Mouse (Mus musculus): ENCODE data around the gene Snrpa. TPM values are rescaled to one million over a fixed set of nuclear protein-coding genes. Genes with fewer than 3 reads are reported as not detected.

Snrpa gene
- polyA plus RNA-seq, 1 experiment from 2014 or later: 150 TPM

DNA sequence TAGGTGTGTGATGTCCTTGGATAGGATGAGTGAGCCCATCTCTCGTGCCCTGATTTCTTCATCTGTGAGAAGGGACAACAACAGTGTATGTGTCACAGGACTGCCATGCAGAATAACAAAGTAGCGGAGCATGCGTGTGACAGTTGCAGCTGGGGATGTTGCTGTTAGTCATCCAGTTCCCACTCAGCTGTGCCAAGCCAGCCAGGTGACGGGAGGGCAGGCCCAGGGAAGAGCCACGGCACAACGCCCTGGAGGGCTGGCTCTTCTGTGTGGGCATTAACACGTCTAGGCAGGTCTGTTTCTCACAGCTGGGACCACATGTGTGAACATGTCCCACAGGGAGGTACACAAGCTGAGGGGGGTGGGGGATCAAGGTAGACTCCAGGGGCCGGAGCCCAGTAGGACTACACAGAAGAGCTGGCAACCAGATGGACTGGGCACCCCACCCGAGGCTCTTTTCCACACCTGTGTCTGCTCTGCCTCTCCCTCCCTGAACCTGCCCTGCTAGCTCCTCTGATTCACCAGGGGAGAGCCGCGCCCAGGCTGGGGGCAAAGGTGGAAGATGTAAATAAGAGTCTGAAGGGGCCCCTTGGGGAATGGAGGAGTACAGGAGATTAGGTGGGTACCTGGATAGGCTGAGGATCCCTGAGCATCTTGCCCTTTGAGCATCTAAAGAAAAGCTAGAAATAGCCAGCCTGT is 29.0 kb upstream of the Snrpa start:
- no peaks in the 10 kb centered on the region for H3K27me3 ChIP-seq (ENCODE audit: control insufficient read depth, insufficient read depth, low read length)
- no peak overlapping the region for H3K4me3 ChIP-seq (ENCODE audit: control insufficient read depth in 1 of 2, insufficient read depth in 1 of 2, low read depth in 1 of 2, low read length in 2 of 2)
- H3K36me3 ChIP-seq (ENCODE audit: control insufficient read depth, insufficient read depth, low read length): peaks cover 4% of the 10 kb centered on the region; the same call in 1 of the 2 replicates
- H3K9ac ChIP-seq (ENCODE audit: low read length): peak overlapping the region; percentile 46; the same call in 1 of the 2 replicates
- H3K4me1 ChIP-seq (ENCODE audit: control insufficient read depth in 2 of 2, insufficient read depth in 2 of 2, low read length in 2 of 2): peaks cover 22 to 37% of the 10 kb centered on the region in 2 experiments
- H3K9me3 ChIP-seq (ENCODE audit: control insufficient read depth, low read length): no peaks in the 10 kb centered on the region
- ATAC-seq (ENCODE audit: insufficient number of reproducible peaks, insufficient read depth, low FRiP score, low read depth): no peak
- WGBS: 80% methylated on average over 11 of the region's 11 CpGs
- no peak overlapping the region for H3K4me2 ChIP-seq (ENCODE audit: low read length)
- H3K27ac ChIP-seq (replicated peaks in 1 of 2; ENCODE audit: control insufficient read depth in 1 of 2, insufficient read depth in 1 of 2, low read depth in 2 of 2, low read length in 2 of 2): no peak overlapping the region

DNA sequence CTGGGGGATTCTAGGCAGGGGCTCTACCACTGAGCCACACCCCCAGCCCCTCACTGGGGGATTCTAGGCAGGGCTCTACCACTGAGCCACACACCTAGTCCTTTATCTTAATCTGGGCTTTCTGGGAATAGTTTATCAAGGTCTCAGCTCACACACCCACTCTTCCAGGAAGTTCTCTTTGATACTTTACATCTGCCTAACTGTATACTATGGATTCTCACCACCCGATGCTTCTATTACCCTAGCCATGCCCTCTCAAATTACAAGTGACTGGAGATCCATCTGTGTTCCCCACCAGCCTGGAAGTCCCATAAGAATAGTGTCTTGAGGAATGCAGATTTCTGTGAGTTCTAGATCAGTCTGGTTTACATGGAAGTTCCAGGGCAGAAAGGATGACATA is 26.5 kb upstream of the Snrpa start:
- H3K9me3 ChIP-seq (ENCODE audit: control insufficient read depth, low read length): no peaks in the 10 kb centered on the region
- ATAC-seq (ENCODE audit: insufficient number of reproducible peaks, insufficient read depth, low FRiP score, low read depth): no peak
- H3K4me1 ChIP-seq (ENCODE audit: control insufficient read depth in 2 of 2, insufficient read depth in 2 of 2, low read length in 2 of 2): peaks cover 15 to 35% of the 10 kb centered on the region in 2 experiments
- H3K27ac ChIP-seq (replicated peaks in 1 of 2; ENCODE audit: control insufficient read depth in 1 of 2, insufficient read depth in 1 of 2, low read depth in 2 of 2, low read length in 2 of 2): no peak overlapping the region
- WGBS: 79% methylated on average over 1 of the region's 1 CpGs
- H3K4me2 ChIP-seq (ENCODE audit: low read length): no peak overlapping the region
- no peak overlapping the region for H3K9ac ChIP-seq (ENCODE audit: low read length)
- H3K36me3 ChIP-seq (ENCODE audit: control insufficient read depth, insufficient read depth, low read length): peaks cover 18% of the 10 kb centered on the region
- no peaks in the 10 kb centered on the region for H3K27me3 ChIP-seq (ENCODE audit: control insufficient read depth, insufficient read depth, low read length)
- H3K4me3 ChIP-seq (ENCODE audit: control insufficient read depth in 1 of 2, insufficient read depth in 1 of 2, low read depth in 1 of 2, low read length in 2 of 2): no peak overlapping the region

- Histone ChIP-seq H3K4me1 (ENCODE audit: control insufficient read depth in 2 of 2, insufficient read depth in 2 of 2, low read length in 2 of 2) (peaks cover 9 to 29% of the 10 kb centered on the region in 2 experiments), H3K9ac (ENCODE audit: low read length) (no peak overlapping the region), H3K4me3 (ENCODE audit: control insufficient read depth in 1 of 2, insufficient read depth in 1 of 2, low read depth in 1 of 2, low read length in 2 of 2) (no peak overlapping the region), H3K9me3 (ENCODE audit: control insufficient read depth, low read length) (no peaks in the 10 kb centered on the region), H3K36me3 (ENCODE audit: control insufficient read depth, insufficient read depth, low read length) (peaks cover 19% of the 10 kb centered on the region), H3K27ac (replicated peaks in 1 of 2; ENCODE audit: control insufficient read depth in 1 of 2, insufficient read depth in 1 of 2, low read depth in 2 of 2, low read length in 2 of 2) (no peak overlapping the region), H3K4me2 (ENCODE audit: low read length) (no peak overlapping the region), H3K27me3 (ENCODE audit: control insufficient read depth, insufficient read depth, low read length) (no peaks in the 10 kb centered on the region)
- no peak for ATAC-seq (ENCODE audit: insufficient number of reproducible peaks, insufficient read depth, low FRiP score, low read depth)
- WGBS: 65% methylated on average over 6 of the region's 6 CpGs
Observed at GRCm38 (mm10) chr7:27221939-27222338, 25.9 kb upstream of the Snrpa start.

- Histone ChIP-seq H3K36me3 (ENCODE audit: control insufficient read depth, insufficient read depth, low read length) (peaks cover 39% of the 10 kb centered on the region), H3K4me2 (ENCODE audit: low read length) (no peak overlapping the region), H3K27ac (replicated peaks in 1 of 2; ENCODE audit: control insufficient read depth in 1 of 2, insufficient read depth in 1 of 2, low read depth in 2 of 2, low read length in 2 of 2) (no peak overlapping the region), H3K9ac (ENCODE audit: low read length) (no peak overlapping the region), H3K9me3 (ENCODE audit: control insufficient read depth, low read length) (no peaks in the 10 kb centered on the region), H3K4me3 (ENCODE audit: control insufficient read depth in 1 of 2, insufficient read depth in 1 of 2, low read depth in 1 of 2, low read length in 2 of 2) (no peak overlapping the region), H3K27me3 (ENCODE audit: control insufficient read depth, insufficient read depth, low read length) (no peaks in the 10 kb centered on the region), H3K4me1 (ENCODE audit: control insufficient read depth in 2 of 2, insufficient read depth in 2 of 2, low read length in 2 of 2) (peaks cover 0 to 9% of the 10 kb centered on the region in 2 experiments; a peak in 2 of 4 replicates)
- no peak for ATAC-seq (ENCODE audit: insufficient number of reproducible peaks, insufficient read depth, low FRiP score, low read depth)
- WGBS: 88% methylated on average over 11 of the region's 11 CpGs
Observed at GRCm38 (mm10) chr7:27219937-27220336, 23.9 kb upstream of the Snrpa start.

DNA sequence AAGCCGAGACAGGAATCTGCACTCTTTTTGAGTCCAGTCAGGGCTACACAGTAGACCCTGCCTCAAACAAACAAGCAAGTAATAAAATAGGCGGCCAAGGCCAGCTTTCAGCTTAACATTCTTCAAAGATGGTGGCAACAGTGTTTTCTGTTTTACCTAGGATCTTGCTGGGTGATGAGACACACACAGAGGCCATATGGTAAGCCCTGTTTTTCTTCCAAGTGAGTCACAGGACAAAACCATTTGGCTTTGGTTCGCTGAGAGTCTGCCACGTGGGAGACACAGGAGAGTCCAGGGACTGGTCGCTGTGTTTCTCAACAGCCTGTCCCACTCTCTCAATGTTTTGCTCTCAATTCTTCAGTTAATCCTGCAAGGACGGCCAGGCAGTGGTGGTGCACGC is 22.5 kb upstream of the Snrpa start:
- 84% methylated on average over 7 of the region's 7 CpGs for WGBS
- no peaks in the 10 kb centered on the region for H3K4me1 ChIP-seq (ENCODE audit: control insufficient read depth in 2 of 2, insufficient read depth in 2 of 2, low read length in 2 of 2)
- no peak overlapping the region for H3K9ac ChIP-seq (ENCODE audit: low read length)
- H3K9me3 ChIP-seq (ENCODE audit: control insufficient read depth, low read length): no peaks in the 10 kb centered on the region
- H3K27ac ChIP-seq (replicated peaks in 1 of 2; ENCODE audit: control insufficient read depth in 1 of 2, insufficient read depth in 1 of 2, low read depth in 2 of 2, low read length in 2 of 2): no peak overlapping the region
- H3K36me3 ChIP-seq (ENCODE audit: control insufficient read depth, insufficient read depth, low read length): peaks cover 49% of the 10 kb centered on the region
- ATAC-seq (ENCODE audit: insufficient number of reproducible peaks, insufficient read depth, low FRiP score, low read depth): no peak
- no peaks in the 10 kb centered on the region for H3K27me3 ChIP-seq (ENCODE audit: control insufficient read depth, insufficient read depth, low read length)
- H3K4me3 ChIP-seq (ENCODE audit: control insufficient read depth in 1 of 2, insufficient read depth in 1 of 2, low read depth in 1 of 2, low read length in 2 of 2): no peak overlapping the region
- H3K4me2 ChIP-seq (ENCODE audit: low read length): no peak overlapping the region

DNA sequence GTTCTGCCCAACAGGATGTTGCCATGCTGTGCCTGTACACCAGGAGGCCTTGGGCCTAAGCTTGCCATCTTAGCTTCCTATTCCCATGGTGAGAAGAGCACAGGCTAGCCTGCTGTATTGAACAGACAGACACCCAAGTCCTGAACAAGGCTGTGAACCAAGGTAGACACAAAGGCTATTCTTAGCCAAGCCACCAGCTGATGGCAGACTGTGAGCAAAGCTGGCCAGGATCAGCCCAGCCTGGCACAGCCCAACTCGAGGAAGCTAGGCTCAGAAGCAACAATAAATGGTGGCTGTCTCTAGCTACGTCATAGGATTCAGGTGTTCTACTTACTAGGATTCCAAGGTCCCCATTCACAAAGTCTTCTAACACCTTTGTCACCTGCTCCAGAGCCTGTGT is 16.6 kb upstream of the Snrpa start:
- Histone ChIP-seq H3K27ac (replicated peaks in 1 of 2; ENCODE audit: control insufficient read depth in 1 of 2, insufficient read depth in 1 of 2, low read depth in 2 of 2, low read length in 2 of 2) (no peak overlapping the region), H3K36me3 (ENCODE audit: control insufficient read depth, insufficient read depth, low read length) (peaks cover 74% of the 10 kb centered on the region), H3K27me3 (ENCODE audit: control insufficient read depth, insufficient read depth, low read length) (no peaks in the 10 kb centered on the region), H3K4me3 (ENCODE audit: control insufficient read depth in 1 of 2, insufficient read depth in 1 of 2, low read depth in 1 of 2, low read length in 2 of 2) (no peak overlapping the region), H3K4me2 (ENCODE audit: low read length) (no peak overlapping the region), H3K9ac (ENCODE audit: low read length) (no peak overlapping the region), H3K9me3 (ENCODE audit: control insufficient read depth, low read length) (no peaks in the 10 kb centered on the region), H3K4me1 (ENCODE audit: control insufficient read depth in 2 of 2, insufficient read depth in 2 of 2, low read length in 2 of 2) (no peaks in the 10 kb centered on the region)
- no peak for ATAC-seq (ENCODE audit: insufficient number of reproducible peaks, insufficient read depth, low FRiP score, low read depth)
- 78% methylated on average over 2 of the region's 2 CpGs for WGBS

- WGBS: 88% methylated on average over 8 of the region's 8 CpGs
- H3K4me2 ChIP-seq (ENCODE audit: low read length): no peak overlapping the region
- H3K9ac ChIP-seq (ENCODE audit: low read length): no peak overlapping the region
- no peak overlapping the region for H3K27ac ChIP-seq (replicated peaks in 1 of 2; ENCODE audit: control insufficient read depth in 1 of 2, insufficient read depth in 1 of 2, low read depth in 2 of 2, low read length in 2 of 2)
- H3K27me3 ChIP-seq (ENCODE audit: control insufficient read depth, insufficient read depth, low read length): no peaks in the 10 kb centered on the region
- H3K36me3 ChIP-seq (ENCODE audit: control insufficient read depth, insufficient read depth, low read length): peaks cover 67% of the 10 kb centered on the region
- no peak overlapping the region for H3K4me3 ChIP-seq (ENCODE audit: control insufficient read depth in 1 of 2, insufficient read depth in 1 of 2, low read depth in 1 of 2, low read length in 2 of 2)
- no peaks in the 10 kb centered on the region for H3K9me3 ChIP-seq (ENCODE audit: control insufficient read depth, low read length)
- no peak for ATAC-seq (ENCODE audit: insufficient number of reproducible peaks, insufficient read depth, low FRiP score, low read depth)
- no peaks in the 10 kb centered on the region for H3K4me1 ChIP-seq (ENCODE audit: control insufficient read depth in 2 of 2, insufficient read depth in 2 of 2, low read length in 2 of 2)
Observed at GRCm38 (mm10) chr7:27203730-27204449, 7.8 kb upstream of the Snrpa start.
